Mouse (Mus musculus): ENCODE results near the gene Wdr81.

DNA sequence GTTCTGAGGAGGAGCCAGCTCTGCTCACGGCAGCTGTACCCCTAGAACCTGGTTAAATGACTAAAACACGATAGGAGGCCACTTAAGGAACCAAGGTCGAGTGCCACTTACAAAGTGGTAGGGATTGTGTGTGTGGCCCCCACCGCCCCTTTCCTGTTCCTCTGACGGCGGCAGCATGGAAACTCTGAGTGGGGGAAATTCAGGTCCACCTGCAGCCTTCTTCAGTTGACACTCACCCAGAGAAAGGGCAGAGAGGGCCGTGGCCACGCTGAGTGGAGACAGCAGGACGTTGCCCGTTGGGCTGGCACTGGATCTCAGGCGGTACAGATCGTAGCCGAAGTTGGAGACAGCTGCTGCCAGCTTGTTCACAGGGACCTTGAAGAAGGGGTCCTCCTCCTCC is 38.5 kb downstream of the Wdr81 start:
- TF ChIP-seq POLR2A (IDR thresholded peaks at IDR 0.05; ENCODE audit: insufficient read length, low read depth), result no peak
- TF ChIP-seq REST (IDR thresholded peaks at IDR 0.05; ENCODE audit: insufficient read depth, insufficient read length), result no peak
- no peak for TF ChIP-seq CEBPB (IDR thresholded peaks at IDR 0.05; ENCODE audit: insufficient read depth, poor library complexity, severe bottlenecking)
- no peak for TF ChIP-seq MYOG (IDR thresholded peaks at IDR 0.05; ENCODE audit: control insufficient read depth in 1 of 3, insufficient read depth in 1 of 3, insufficient read length in 2 of 3, low read depth in 2 of 3)
- TF ChIP-seq MAX (IDR thresholded peaks at IDR 0.05; ENCODE audit: low read depth), result no peak
- TF ChIP-seq TCF12 (IDR thresholded peaks at IDR 0.05; ENCODE audit: insufficient read depth, poor library complexity, severe bottlenecking), result no peak
- no peak for TF ChIP-seq E2F4 (IDR thresholded peaks at IDR 0.05; ENCODE audit: insufficient read depth)
